Mouse (Mus musculus): ENCODE measurements around the gene Unc13b.

Gene Unc13b

DNA sequence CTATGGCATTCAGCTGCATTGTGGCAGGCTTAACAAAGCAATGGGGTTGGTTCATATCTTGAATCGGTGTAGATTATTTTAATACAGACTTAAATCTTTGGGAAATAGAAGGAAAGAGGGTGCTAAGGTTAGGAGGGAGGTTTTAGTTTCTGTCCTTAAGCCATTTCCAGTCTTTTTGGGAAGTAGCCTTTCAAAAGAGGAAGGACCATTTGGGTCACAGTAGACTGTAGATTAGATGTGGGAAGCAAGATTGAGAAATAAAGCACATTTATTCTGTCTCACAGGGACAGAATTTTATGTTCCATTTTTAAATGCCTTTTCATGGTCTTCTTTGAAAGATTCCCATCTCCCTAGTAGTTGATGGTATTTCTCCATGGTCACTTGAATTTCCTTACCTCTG is 159.2 kb downstream of the Unc13b start:
- DNase-seq (ENCODE audit: low read depth, low spot score): no peak

DNA sequence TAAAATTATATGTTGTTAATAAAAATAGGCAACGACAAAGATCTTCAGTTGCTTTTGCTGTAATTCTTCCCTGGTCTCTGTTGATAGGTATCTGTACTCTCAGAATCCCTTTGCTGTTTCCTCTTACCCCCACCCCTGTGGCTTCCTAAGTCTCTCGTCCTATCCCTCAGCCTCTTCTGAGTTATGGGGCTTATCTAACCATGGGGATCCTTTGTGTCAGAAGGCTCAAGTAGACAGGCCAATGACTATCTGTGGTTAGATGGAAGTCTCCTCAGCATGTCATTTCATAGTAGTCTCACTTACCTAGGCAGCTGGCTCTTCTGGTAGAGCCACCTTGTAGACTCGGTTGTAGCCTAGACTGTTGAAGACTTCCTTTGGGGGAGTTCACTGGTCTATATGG is 173.1 kb downstream of the Unc13b start:
- no peak for DNase-seq (ENCODE audit: low read depth, low spot score)

DNA sequence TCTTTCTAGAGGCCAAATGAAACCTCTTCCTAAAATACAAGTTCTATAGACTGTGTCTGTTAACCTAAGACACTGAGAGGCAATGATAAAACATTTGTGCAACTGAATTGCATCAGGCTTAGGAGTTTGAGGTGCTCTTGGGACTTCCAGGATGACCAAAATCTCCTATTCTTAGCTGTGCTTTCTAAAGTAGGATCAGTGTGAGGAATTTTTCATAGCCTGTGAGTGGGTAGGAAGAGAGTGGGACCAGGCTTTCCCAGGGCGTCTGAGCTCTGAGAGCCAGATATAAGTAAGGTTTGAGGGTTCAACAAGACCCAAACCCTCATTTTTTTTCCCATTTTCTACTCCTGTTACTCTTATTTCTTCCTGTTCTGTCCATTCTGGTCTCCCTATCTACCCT is 174.2 kb downstream of the Unc13b start:
- no peak for DNase-seq (ENCODE audit: low read depth, low spot score)

DNA sequence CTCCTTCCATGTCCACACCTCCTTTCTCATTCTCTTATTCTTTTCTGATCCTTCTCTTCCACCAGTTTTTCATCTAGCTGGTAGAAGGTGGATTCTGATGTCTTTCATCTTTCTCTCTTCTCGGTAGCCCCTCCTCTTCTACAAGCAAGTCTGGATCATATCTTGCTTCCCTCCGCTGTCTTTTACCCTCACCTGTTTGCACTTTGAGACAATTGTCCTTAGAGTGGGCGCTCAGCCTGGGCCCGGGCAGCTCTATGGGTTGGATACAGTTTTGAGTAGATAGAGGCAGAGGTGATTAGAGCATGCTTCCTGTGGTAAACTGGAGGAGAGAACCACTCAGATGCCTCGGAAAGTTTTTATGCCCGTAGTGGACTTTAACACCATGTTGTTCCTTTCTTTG is 174.7 kb downstream of the Unc13b start:
- no peak for DNase-seq (ENCODE audit: low read depth, low spot score)

DNA sequence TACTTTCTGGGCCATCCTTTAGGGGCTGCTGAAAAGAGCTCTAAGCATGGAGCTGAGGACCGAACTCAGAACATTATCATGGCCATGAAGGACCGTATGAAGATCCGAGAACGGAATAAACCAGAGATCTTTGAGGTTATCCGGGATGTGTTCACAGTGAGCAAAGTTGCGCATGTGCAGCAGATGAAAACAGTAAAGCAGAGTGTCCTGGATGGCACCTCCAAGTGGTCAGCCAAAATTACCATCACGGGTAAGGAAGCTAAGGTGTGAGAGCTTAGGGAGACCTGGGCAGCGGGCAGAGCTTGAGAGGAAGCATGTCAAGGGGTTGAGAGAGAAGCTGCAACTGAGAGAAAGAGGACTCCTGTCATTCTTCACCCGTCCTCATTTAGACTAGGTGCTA is 178.1 kb downstream of the Unc13b start:
- no peak for DNase-seq (ENCODE audit: low read depth, low spot score)

DNA sequence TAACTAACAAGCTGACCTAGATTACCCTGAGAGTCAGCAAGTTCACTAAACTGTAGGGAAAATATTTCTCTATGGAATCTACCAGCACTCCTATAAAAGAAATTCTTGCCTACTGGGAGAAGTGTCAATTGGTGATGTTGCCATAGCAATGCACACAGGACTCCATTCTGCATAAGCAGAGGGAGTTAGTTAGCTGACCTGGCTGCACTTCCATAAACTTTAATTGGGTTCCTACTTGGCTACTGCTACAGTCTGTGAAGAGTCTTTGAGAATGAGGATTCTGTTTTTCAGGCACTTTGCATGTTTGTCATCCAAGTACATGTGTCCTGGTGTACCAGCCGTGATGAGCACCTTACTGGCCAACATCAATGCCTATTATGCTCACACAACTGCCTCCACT is 182.0 kb downstream of the Unc13b start:
- no peak for DNase-seq (ENCODE audit: low read depth, low spot score)

DNA sequence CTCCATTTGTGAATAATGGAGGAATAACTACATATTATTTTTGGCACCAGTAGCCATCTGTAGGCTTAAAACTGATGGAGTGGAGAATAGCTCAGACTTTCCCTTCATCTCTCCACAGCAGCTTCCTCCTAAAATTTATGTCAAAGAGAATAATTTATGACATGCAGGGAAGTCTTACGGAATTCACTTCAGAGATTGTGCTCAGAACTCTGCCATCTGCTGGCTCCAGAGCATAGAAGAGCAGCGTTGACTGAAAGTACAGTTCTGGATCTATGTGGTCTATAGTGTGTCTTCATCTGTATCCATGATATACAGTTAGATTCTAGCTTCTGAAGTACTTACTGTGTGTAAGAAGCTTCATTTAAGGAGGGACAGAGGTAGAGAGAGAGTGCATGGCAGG is 185.3 kb downstream of the Unc13b start:
- no peak for DNase-seq (ENCODE audit: low read depth, low spot score)

DNA sequence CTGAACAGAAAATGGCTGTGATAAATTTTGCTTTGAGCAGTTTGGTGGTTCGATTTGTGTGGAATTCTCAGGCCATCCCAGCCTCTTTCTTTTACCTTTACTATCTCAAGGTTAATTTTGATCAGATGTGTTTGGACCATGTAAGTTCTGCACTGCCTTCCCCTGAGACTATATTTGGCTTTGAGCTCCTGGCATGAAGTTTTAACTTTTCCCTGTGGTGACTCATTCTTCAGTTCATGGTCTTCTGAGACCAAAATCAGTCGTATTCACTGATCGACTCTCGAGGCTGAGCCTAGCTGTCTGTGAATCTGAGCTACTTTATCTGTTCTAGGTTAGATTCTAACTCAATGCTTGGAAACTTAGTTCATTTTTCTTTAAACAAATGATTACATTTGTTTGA is 187.0 kb downstream of the Unc13b start:
- DNase-seq (ENCODE audit: low read depth, low spot score): no peak

DNA sequence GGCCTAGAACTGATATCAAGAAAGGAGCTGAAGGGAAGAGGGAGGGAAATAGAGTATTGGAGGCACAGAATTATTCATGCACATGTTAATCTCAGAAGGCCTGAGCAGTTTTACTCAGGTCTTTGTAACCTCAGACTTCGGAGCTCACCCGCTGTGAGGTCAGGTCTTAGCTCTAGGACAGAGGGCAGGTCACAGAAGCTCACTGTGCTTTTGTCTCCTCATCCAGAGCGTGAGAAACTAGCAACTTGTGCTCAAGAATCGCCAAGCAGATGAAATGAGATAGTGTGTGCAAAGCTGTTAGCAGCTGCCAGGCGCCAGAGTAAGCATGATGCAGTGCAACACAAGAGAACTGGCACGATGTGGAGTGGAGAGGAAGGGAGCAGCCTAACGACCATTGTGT is 189.3 kb downstream of the Unc13b start:
- no peak for DNase-seq (ENCODE audit: low read depth, low spot score)

DNA sequence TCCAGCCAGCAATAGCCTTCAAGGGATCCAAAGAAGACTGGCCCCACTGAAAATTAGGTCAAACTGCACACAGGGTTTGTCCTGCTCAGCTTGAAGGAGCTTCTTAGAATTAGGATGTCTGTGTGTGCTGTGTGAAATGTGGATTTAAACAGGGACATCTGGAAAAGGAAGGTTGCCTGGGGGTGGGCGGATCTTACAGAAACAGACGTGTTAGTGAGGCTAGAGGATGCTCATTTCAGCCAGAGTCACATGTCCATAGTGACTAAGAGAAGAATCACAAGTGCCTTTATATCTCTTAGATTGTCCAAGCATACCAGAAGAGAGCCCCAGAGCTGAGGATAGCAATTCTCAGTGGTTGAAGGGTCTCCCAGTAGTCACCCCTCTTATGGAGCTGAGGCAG is 190.2 kb downstream of the Unc13b start:
- no peak for DNase-seq (ENCODE audit: low read depth, low spot score)

DNA sequence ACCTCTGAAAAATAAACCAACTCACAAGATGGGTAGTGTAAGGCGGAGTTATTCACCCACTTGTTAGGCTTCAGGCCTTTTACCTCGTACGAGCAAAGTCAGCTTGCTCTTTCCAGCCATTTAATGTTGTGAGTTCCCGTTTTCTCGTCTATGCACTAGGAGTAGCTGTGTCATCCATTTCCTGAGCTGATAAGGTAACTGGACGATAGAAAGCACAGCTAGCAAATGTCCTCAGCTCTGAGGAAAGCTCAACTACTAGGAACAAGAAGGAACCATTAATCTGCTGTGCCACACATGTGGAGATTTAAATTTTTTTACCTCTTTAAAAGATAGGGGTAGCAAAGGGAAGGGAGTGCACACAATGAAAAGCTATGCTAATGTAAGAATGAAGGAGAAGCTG is 192.5 kb downstream of the Unc13b start:
- no peak for DNase-seq (ENCODE audit: low read depth, low spot score)

DNA sequence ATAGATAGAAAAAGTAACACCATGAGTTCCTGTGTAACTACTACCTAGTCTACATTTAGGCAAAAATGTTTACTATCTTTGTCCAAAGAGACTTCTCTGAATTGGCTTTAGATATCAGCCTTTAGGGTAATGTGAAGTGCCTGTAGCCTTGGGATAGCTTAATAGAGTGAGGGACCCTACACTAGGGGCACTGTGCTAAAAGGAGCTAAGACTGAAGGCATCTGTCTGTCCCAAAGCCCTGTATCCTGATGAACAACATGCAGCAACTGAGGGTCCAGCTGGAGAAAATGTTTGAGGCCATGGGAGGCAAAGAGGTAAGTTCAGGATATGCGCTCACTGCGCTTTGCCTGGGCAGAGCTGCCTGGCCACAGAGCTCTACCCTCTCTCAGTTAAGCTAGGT is 198.3 kb downstream of the Unc13b start:
- DNase-seq (ENCODE audit: low read depth, low spot score): no peak

DNA sequence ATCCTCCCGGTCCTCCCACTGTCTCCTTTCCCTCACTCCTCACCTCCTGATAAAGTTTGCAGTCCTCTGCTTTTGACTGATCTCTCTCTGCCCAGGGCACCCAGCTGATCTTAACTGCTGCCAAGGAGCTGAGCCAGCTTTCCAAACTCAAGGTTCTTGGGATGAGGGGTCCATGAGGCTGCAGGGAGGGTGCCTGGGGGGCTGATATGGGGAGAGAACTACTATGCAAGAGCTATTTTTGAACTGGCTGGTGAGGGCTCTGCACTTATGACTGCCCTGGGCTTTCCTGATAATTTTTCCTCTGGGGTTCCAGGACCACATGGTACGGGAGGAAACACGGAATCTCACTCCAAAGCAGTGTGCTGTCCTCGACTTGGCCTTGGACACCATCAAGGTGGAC is 199.8 kb downstream of the Unc13b start:
- no peak for DNase-seq (ENCODE audit: low read depth, low spot score)

DNA sequence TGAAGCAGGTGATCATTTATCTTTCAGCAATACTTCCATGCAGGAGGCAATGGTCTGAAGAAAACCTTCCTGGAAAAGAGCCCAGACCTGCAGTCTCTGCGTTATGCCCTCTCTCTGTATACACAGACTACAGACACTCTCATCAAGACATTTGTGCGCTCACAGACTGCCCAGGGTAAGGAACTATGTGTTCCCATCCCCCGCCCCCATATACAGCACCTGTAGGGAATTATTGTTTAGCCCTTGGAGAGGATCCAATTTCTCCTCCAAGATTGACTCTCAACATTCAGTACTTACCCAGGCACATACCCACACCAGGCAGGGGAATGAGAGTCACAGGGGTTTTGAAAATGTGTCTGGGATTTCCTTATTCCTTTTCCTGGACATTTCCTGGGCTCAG is 200.7 kb downstream of the Unc13b start:
- DNase-seq (ENCODE audit: low read depth, low spot score): no peak

DNA sequence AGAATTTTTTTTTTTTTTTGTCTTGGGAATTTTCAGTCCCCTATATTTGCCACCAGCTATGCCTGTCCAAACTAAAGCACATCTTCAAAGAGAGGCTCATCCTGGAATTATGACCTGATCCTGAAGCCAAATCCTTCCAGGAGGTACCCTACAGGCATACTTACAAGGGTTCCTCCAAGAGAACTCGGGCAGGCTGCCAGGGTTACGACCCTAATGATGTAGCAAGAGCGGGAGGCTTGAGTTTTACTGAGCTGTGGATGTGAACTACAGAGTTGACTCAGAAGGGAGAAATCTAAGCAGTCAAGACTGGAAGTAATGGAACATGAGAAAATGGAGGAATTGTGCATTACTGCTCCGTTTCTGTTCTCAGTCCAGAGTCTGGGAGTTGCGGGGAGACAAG is 201.3 kb downstream of the Unc13b start:
- DNase-seq (ENCODE audit: low read depth, low spot score): no peak

DNA sequence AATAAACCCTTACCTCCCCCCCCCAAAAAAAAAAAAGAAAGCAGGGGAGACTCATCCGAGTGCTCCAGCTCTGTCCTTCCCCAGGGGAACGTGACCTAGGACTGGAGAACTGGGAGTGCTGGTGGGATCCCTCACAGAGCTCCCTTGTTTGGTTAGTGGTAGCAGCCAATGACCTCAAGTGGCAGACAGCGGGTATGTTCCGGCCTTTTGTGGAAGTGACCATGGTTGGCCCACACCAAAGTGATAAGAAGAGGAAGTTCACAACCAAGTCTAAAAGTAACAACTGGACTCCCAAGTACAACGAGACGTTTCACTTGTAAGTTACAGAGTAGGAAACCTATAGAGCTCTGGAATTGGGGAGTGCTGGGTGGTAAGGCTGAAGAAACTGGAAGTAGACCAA is 204.1 kb downstream of the Unc13b start:
- DNase-seq (ENCODE audit: low read depth, low spot score): no peak

DNA sequence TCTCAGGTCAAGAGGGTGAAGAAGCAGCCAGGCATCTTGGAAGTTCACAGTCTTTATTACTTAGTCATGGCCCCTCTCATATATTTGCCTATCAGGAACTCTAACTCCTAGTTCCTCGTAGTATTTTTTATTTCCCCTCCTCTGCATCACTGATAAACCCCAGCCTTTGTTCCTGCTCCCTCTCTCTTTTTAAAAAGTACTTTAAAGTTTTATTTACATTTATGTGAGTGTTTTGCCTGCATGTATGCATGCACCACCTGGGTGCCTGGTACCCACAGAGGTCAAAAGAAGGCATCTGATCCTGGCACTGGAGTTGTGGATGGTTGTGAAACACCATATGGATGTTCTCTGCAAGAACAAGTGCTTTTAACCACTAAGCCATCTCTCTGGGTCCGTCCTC is 207.4 kb downstream of the Unc13b start:
- no peak for DNase-seq (ENCODE audit: low read depth, low spot score)

DNA sequence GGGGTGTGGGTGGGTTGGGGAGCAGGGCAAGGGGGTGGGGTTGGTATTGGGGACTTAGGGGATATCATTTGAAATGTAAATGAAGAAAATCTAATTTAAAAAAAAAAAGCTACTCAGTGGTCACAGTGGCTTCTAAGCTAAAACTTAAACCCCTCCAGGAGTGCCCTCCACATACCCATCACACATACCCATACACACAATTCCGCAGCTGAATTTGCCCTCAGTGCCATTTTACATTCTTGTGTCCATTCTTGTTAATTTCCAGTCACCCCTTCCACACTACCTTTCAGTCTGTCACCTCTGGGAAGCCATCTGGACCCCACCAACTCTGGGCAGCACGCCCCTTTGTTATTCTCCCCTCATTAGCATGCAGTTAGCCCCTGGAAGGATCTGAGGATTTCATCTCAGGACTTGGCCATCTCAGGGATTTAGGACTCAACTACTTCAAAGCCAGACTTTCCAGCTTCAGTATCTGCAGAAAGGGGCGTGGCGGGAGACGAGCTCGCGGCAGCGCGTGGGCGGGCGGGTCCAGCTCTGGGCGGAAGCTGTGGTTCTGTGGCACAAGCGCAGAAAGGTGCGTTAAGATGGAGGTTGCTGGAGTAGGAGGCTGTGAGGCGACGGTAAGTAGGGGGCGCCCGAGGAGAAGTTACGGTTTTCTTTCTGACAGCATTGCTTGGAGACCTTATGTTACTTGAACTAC is 208.0 kb downstream of the Unc13b start, which contains the start of gene Atp8b5:
Gene Atp8b5 (plus strand): TSS at position 537 of the 700 bp plus-strand sequence.
- DNase-seq (ENCODE audit: low read depth, low spot score): peak; percentile 40

DNA sequence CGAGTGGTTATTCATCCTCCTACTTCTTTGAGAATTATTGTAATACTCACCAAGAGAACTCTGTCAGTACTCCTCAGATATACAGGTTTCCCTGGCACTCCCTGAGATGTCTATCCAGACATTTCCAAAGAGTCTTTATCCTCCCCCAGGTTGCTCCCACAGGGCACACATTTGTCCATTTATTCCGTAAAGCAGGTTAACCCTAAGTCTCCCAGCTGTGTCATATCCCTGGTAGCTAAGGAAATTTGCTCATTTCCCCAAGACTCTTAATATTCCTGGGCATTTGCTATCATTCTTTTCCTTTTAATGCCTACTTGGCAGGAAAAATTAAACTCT is 208.5 kb downstream of the Unc13b start:
- DNase-seq (ENCODE audit: low read depth, low spot score): no peak

DNA sequence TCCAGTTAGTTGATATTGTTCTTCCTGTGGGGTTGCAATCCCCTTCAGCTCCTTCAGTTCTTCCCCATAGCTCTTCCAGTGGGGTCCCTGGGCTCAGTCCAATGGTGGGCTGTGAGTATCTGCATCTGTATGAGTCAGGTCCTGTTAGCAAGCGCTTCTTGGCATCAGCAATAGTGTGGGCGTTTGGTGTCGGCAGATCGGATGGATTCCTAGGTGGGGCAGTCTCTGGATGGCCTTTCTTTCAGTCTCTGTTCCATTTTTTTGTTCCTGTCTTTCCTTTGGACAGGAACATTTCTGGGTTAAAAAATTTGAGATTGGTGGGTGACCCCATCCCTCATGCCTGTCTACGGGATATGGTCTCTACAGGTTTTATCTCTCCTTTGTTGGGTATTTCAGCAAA is 226.7 kb downstream of the Unc13b start:
- no peak for DNase-seq (ENCODE audit: low read depth, low spot score)

DNA sequence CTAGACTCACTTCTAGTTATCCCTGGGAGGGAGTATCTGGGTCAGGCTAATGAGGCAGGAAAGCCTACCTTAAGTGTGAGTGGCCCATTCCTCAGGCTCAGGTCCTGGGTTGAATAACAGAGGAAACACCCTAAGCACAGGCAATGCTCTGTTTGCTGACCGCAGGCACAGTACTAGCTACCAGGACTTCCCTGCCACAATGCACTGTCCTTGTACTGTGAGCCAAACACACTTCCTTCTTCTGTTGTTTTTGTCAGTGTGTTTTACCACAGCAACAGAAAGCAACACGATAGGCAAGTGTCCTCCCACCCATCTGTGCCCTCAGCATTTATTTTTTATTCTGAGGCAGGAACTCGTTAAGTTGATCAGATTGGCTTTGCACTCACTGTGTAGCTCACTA is 228.6 kb downstream of the Unc13b start:
- no peak for DNase-seq (ENCODE audit: low read depth, low spot score)

DNA sequence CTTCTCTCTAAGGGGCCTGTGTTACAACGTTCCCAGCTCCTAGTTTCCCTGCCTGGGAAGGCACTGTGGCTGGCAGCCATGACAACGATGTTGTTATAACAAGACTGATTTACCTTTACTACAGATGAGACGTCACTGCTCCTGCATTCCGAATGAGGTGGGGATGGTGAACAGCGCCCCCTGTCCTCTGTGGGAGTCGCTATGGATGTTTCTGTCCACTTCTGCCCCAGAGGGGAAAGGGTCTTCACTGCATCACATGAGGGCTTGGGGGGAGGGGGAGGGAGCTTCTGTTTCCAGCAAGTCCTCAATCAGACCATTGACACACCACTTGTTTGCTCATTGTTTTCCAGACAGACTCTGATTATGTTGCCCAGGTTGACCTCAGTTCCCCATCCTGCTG is 235.2 kb downstream of the Unc13b start:
- no peak for DNase-seq (ENCODE audit: low read depth, low spot score)

DNA sequence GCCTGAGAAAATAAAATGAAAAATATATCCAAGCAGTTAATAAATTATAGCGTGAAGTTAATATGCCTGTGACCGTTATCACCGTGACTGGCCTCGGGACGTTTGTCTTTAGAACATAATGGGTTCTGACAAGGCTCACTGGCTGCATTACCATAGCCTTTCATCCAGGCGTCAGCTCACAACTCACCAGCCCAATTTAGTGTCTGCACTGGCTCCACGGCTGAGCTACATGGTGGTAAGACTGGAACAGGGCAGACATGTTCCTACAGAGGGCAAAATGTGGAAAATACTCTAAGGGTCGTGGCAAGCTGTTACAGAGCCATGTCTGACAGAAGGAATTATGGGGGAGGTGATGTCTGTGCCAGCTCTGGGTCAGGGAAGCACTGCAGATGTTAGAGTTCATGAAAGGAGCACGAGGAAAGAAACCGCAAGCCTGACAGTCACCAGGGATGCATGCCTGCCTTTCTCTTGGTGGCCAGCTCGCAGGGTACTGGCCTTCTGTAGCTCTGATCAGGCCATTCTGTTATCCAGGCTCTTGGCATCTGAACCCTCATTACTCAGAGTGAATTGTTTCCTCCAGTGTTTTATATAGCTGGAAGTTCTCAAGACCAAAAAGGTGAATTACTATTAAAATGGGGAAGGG is 251.1 kb downstream of the Unc13b start:
- DNase-seq (ENCODE audit: low read depth, low spot score): peak; percentile 8
